Mouse (Mus musculus) hindbrain, embryonic 10.5 days (tissue): ENCODE measurements at regions not wholly inside any gene's neighbourhood (a gene's known extent, or its start where the extent isn't known, plus 50 kb on each side); places are given as distances from the start of the nearest gene placed in this dataset.

Source experiments
- DNase-seq: peaks from one replicate; pipeline ENCODE4 v3.0.0-alpha.2; 2017; ENCODE audit warnings: low spot score
- H3K27ac ChIP-seq: fragments of 300-500 bp; sonication (generic); 2 replicates; pipeline ENCODE4 v1.5.1; 2016; ENCODE audit warnings: mild to moderate bottlenecking, moderate library complexity
- H3K27me3 ChIP-seq: fragments of 300-500 bp; sonication (generic); 2 replicates; pipeline ENCODE4 v1.6.1; 2016; ENCODE audit warnings: mild to moderate bottlenecking; ENCODE audit not compliant: poor library complexity, insufficient read depth, severe bottlenecking
- H3K36me3 ChIP-seq: fragments of 300-500 bp; sonication (generic); 2 replicates; pipeline ENCODE4 v1.6.1; 2016; ENCODE audit warnings: mild to moderate bottlenecking, moderate library complexity
- H3K4me1 ChIP-seq: fragments of 300-500 bp; sonication (generic); replicated peaks from 2 replicates; pipeline ENCODE4 v1.6.1; 2016; ENCODE audit warnings: mild to moderate bottlenecking
- H3K4me3 ChIP-seq: fragments of 300-500 bp; sonication (generic); 2 replicates; pipeline ENCODE4 v1.5.1; 2016; ENCODE audit warnings: mild to moderate bottlenecking, moderate library complexity
- H3K9me3 ChIP-seq: fragments of 300-500 bp; sonication (generic); 2 replicates; pipeline ENCODE4 v1.6.1; 2016; ENCODE audit warnings: mild to moderate bottlenecking, moderate library complexity
- WGBS: fragments of 180-500 bp; shearing (Covaris S2); methylation state at CpG from one replicate; pipeline ENCODE4 v1.1.7; 2016; 5-methylcytosine and 5-hydroxymethylcytosine counted together

DNA sequence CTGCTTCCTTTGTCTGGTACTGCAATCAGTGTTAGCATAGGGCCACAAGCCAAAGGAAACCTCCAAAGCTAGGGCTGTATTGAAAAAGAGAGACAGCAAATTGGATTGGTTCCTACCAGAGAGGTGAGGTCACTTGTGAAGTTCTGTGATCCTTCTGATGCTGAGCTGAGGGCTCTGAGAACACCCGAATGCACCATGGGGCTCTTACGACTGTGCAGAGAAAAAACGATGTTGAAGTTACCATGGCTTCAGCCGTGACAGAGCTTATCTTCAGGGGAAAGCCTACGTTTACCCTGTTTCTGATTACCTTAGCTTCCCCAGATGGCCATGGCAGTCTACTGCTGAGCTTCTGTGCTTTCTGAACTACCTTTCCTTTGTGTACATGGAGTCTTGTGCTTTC lies 53.9 kb upstream of the Fmo9 start:
- Histone ChIP-seq H3K4me3 (no peak overlapping the region), H3K27me3 (no peaks in the 10 kb centered on the region), H3K36me3 (no peaks in the 10 kb centered on the region), H3K27ac (no peak overlapping the region), H3K9me3 (no peaks in the 10 kb centered on the region), H3K4me1 (no peaks in the 10 kb centered on the region)
- DNase-seq = no peak
- 76% methylated on average over 5 of the region's 5 CpGs for WGBS

DNA sequence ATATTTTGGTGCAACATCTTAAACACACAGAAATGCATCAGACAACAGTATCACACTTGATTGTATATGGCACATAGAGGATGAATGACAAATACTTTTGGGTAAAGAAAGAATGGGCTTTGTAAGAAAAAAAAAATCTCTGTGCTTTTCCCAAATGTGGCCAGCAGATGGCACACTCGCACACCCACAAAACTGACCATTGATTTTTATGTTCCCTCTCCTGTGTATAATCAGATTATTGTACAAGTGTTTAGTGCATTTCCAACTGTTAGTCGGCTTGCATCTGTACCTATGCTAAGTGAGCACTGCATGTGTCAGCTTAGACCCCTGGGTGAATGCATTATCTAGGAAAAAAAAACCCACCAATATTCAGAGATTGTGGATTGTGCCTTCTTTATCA lies 56.4 kb upstream of the Fmo9 start:
- Histone ChIP-seq H3K27ac (no peak overlapping the region), H3K9me3 (no peaks in the 10 kb centered on the region), H3K4me3 (no peak overlapping the region), H3K36me3 (no peaks in the 10 kb centered on the region), H3K27me3 (no peaks in the 10 kb centered on the region), H3K4me1 (no peaks in the 10 kb centered on the region)
- peak; percentile 44 for DNase-seq
- WGBS = 7% methylated on average over 2 of the region's 2 CpGs

DNA sequence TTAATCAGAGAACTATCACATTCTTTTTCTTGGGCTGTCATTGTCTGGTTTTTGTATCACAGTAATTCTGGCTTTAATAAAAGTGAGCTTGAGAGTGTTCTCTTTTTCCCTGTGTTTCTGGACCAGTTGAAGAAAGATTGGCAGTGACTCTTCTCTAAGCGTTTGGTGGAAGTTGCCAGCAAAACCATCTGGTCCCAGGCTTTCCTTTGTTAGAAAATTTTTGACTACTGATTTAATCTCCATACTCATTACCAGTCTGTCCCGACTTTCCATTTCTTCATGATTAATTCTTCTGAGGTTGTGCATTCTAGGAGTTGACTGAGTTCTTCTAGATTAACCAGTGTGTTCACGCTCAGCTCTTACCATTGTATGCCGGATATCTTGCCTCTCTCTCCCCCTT lies 68.6 kb upstream of the Fmo9 start:
- no peak for DNase-seq
- H3K4me3 ChIP-seq = no peak overlapping the region
- no peaks in the 10 kb centered on the region for H3K4me1 ChIP-seq
- H3K36me3 ChIP-seq = no peaks in the 10 kb centered on the region
- H3K27ac ChIP-seq = no peak overlapping the region
- 89% methylated on average over 4 of the region's 4 CpGs for WGBS
- no peaks in the 10 kb centered on the region for H3K27me3 ChIP-seq
- no peaks in the 10 kb centered on the region for H3K9me3 ChIP-seq

DNA sequence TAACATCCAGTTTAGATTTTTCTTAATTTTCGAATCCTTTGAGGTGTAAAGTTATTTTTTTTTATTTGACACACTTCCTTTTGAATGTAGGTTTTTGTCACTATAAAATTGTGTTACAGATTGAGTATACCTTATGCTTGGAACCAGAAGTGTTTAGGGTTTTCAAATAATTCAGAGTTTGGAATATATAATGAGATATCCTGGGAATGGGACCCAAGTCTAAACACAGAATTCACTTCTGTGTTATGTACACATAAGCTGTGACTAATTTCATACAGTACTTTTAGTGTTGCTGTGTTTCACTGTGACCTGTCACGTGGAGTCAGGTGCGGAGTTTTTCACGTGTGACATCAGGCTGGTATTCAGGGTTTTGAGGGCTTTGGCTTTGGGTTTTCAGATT lies 69.1 kb upstream of the Fmo9 start:
- H3K27me3 ChIP-seq = no peaks in the 10 kb centered on the region
- H3K4me3 ChIP-seq = no peak overlapping the region
- WGBS = 84% methylated on average over 4 of the region's 4 CpGs
- no peak for DNase-seq
- H3K27ac ChIP-seq = no peak overlapping the region
- no peaks in the 10 kb centered on the region for H3K36me3 ChIP-seq
- no peaks in the 10 kb centered on the region for H3K4me1 ChIP-seq
- no peaks in the 10 kb centered on the region for H3K9me3 ChIP-seq

DNA sequence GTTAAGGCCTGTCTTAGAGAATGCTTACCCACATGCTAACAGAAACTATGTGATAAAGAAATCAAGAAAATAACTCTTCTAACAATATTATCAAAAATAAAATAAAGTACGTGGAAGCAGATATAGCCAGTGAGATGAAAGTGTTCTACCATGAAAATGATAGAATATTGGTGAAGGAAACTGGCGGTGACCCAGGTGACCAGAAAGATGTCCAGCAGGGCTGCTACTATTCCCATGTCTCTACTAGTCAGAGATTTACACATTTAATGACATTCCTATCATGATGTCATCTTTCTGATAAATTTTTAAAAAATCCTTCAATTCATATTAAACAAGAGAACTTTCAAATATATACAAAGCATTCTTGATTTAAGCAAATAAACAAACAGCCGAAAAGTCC lies 69.8 kb upstream of the Fmo9 start:
- no peak overlapping the region for H3K27ac ChIP-seq
- 88% methylated on average over 3 of the region's 3 CpGs for WGBS
- no peak overlapping the region for H3K4me3 ChIP-seq

DNA sequence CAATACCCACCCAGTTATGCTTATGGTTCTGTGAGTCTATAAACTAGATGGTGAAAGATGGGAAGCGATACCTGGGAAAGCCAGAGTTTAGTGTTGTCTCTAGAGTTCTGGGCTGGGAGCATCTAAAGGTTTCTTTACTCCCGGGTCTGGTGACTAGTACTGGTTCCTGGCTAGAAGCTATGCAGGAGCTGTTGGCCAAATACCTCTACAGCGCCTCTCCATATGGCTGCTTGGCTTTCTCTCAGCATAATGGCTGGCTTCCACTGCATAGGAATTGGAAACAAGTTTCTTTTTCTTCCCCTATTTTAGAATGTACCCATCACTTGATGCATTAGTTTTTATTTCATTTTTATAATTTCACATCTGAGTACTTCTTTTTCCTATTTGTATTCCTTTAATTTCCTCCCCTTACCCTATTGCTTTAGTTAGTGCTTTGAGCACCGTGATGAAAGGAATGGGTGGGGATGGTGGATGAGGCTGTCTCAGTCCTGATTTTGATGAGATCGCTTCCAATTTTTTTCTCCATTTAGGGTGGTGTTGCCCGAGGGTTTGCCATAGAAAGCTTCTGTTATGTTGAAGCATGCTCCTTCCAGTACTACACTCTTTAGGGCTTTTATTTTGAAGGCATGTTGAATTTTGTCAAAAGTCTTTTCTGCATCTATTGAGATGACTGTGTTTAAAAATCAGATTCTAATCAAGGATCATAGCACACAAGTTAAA lies 71.5 kb upstream of the Fmo9 start:
- no peak overlapping the region for H3K27ac ChIP-seq
- no peaks in the 10 kb centered on the region for H3K4me1 ChIP-seq
- WGBS = 88% methylated on average over 6 of the region's 6 CpGs
- H3K36me3 ChIP-seq = no peaks in the 10 kb centered on the region
- no peak for DNase-seq
- no peaks in the 10 kb centered on the region for H3K27me3 ChIP-seq
- no peak overlapping the region for H3K4me3 ChIP-seq
- H3K9me3 ChIP-seq = no peaks in the 10 kb centered on the region

More for the DNA sequence above, 69.8 kb upstream of the Fmo9 start:
- H3K9me3 ChIP-seq = no peaks in the 10 kb centered on the region
- no peaks in the 10 kb centered on the region for H3K4me1 ChIP-seq
- no peaks in the 10 kb centered on the region for H3K36me3 ChIP-seq
- DNase-seq = no peak
- H3K27me3 ChIP-seq = no peaks in the 10 kb centered on the region

DNA sequence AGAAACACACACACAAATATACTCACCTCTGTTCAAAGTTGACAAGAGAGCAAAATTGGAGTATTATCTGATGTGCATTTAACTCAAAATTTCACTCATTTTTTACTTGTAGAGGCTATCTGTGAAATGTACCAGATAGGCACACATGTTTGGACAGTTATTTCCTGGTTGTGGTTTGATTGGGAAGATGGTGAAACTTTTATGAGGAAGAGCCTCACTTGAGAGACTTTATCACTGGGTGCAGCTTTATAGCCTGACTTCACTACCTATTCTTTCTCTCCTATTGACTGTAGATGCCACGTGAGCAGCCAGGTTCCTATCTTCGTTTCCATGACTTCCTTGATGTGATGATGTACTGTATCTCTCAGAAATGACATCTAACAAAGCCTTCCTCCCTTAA lies 77.3 kb upstream of the Fmo9 start:
- WGBS = 69% methylated on average over 2 of the region's 2 CpGs
- no peaks in the 10 kb centered on the region for H3K4me1 ChIP-seq

DNA sequence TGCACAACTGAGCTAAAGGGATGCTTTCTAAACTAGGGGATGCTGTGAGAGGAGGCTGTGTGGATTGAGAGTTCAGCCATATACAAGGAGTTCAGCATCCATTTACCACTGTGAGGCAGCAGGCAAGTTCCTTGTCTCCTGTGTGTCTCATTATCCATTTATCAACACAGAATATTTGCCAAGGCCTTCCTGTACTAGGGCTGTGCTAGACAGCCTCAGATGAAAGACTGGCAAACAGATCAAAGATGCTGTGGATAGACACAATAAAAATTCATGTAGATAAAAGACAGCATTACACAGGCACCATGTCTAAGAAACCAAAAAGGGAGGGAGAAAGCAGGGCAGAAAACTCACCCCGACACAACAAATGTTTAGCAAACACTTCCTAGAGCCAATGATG lies 91.5 kb upstream of the Fmo9 start:
- DNase-seq = no peak
- H3K4me3 ChIP-seq = no peak overlapping the region
- 95% methylated on average over 1 of the region's 1 CpGs for WGBS
- H3K36me3 ChIP-seq = no peaks in the 10 kb centered on the region
- no peaks in the 10 kb centered on the region for H3K27me3 ChIP-seq
- H3K9me3 ChIP-seq = 0 out of 2 replicates have a peak, but pooled peaks cover 8% of the 10 kb centered on the region
- no peak overlapping the region for H3K27ac ChIP-seq
- no peaks in the 10 kb centered on the region for H3K4me1 ChIP-seq

More for the DNA sequence above, 77.3 kb upstream of the Fmo9 start:
- Histone ChIP-seq H3K9me3 (no peaks in the 10 kb centered on the region), H3K4me3 (no peak overlapping the region), H3K27me3 (no peaks in the 10 kb centered on the region), H3K27ac (no peak overlapping the region), H3K36me3 (no peaks in the 10 kb centered on the region)
- DNase-seq = no peak

DNA sequence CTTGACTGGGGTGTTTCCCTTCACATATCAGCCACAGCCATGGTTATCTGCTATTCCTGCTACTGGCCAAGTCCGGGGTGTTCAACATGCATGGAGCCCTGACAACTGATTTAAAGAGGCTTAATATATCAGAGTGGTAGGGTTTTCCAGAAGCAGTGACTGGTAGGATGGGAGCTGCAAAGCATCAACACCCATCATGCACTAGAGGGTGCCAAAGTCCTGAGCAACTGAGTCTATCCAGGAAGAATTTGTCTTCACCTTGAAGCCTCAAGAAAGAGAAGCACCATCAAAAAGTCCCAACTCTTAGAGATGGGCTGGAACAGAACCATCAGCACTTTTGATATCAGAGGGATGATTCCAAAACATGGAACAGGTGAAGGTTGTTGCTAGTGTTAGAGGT lies 100.5 kb upstream of the Fmo9 start:
- no peak for DNase-seq
- WGBS = 75% methylated on average over 1 of the region's 1 CpGs
- Histone ChIP-seq H3K4me3 (no peak overlapping the region), H3K9me3 (no peaks in the 10 kb centered on the region), H3K27ac (no peak overlapping the region), H3K36me3 (no peaks in the 10 kb centered on the region), H3K4me1 (no peaks in the 10 kb centered on the region), H3K27me3 (no peaks in the 10 kb centered on the region)

DNA sequence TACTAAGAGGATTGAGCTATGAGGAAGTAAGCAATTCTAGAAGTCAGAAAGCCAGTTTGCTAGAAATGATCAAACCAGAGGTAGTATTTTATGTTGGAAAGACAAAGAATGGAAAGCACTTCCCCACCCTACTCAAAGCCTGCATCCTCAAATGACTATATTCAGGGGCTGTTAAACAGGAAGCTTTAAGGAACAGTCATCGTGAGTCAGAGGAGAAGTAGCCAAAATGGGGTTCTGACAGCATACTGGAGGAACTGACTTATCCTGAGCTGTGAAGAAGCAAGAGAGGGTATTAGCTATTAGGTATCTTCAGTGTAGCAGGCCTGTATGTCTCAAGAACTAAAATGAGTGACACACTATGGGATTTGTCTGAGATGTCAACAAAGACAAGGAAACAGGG lies 106.3 kb upstream of the Fmo9 start:
- WGBS = 80% methylated on average over 1 of the region's 1 CpGs
- H3K4me1 ChIP-seq = peaks cover 9% of the 10 kb centered on the region

DNA sequence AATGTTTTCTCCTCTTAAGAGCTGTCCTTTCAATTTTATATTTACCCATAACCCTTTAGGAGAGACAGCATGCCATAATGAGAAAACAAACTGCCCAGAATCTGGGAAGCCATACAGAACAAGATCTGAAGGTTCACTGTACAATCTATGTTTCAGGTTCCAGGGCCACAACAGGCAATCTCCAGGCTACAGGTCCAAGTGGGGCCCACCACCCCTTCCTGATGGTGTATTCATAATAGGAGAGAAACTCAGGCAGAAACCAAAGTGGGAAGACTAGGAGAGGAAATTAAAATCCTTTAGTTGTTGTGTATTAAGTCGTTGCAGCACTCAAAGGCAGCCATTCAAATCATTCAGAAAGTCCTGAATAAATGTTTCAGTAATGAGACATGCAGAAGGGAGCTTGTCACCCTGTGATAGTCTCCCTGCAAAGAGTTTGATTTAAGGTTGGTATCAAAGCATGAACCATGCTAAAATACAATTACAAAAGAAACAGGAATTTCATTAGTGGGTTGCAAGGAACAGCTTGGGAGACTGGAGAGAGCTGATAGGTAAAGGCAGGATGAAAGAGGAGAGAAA lies 107.3 kb upstream of the Fmo9 start:
- no peak overlapping the region for H3K4me3 ChIP-seq
- DNase-seq = no peak
- WGBS = 47% methylated on average over 1 of the region's 1 CpGs
- no peaks in the 10 kb centered on the region for H3K36me3 ChIP-seq
- no peaks in the 10 kb centered on the region for H3K27me3 ChIP-seq
- H3K9me3 ChIP-seq = no peaks in the 10 kb centered on the region
- peak overlapping the region; percentile 64 for H3K27ac ChIP-seq
- H3K4me1 ChIP-seq = peaks cover 9% of the 10 kb centered on the region

More for the DNA sequence above, 106.3 kb upstream of the Fmo9 start:
- Histone ChIP-seq H3K4me3 (no peak overlapping the region), H3K9me3 (no peaks in the 10 kb centered on the region), H3K27me3 (no peaks in the 10 kb centered on the region), H3K36me3 (no peaks in the 10 kb centered on the region), H3K27ac (no peak overlapping the region)
- DNase-seq = no peak

DNA sequence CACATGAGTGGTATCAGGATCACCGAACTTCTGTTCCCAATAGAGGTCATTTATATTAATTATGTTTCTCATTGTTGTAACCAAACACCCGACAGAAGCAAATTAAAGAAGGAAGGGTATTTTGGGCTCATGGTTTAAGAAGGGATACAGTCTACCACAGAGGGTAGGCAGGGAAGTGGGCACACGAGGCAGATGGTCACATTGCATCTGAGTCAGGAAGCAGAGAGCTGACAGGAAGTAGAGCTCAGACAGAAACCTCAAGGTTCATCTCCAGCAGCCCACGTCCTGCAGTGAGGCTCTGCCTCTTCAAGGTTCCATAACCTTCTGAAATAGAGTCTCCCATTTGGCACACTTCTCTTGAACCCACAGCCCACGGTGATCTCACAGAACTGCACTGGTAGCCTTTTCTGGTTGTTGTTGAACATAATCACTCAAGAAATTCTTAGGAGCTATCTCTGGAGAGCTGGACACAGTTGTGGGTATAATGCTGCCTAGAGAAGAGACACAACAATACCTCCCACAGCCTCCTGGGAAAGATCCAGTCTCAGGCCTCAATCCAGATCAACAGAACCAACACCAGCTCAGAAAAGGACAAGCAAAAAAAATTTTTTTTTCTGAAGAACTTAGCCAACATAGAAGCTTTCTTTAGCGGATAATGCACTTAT lies 111.5 kb upstream of the Fmo9 start:
- WGBS = 85% methylated on average over 6 of the region's 6 CpGs
- Histone ChIP-seq H3K9me3 (no peaks in the 10 kb centered on the region), H3K27me3 (no peaks in the 10 kb centered on the region), H3K27ac (no peak overlapping the region), H3K4me3 (no peak overlapping the region), H3K36me3 (no peaks in the 10 kb centered on the region), H3K4me1 (peaks cover 9% of the 10 kb centered on the region)
- DNase-seq = no peak

DNA sequence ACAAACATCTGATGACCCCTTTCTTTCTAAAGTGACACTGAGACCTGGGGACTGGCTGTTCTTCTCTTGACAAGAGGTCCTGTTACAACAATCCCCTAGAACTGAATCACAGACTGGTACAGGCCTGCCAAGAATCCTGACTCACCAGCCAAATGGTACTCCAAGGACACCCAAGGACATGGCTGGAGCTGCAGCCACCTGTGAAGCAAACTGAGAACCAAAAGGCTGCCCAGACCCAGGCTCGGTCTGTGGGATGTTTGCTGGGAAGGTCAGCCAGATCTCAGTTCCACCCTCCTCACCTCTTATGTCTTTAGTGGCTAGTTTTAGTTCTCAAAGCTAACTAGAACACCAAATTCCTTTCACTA lies 112.1 kb upstream of the Fmo9 start:
- no peak for DNase-seq
- Histone ChIP-seq H3K9me3 (no peaks in the 10 kb centered on the region), H3K27ac (no peak overlapping the region), H3K36me3 (no peaks in the 10 kb centered on the region), H3K4me1 (peaks cover 8% of the 10 kb centered on the region), H3K27me3 (no peaks in the 10 kb centered on the region), H3K4me3 (no peak overlapping the region)
- WGBS = 80% methylated on average over 1 of the region's 1 CpGs
